Mouse (Mus musculus) cortical plate, adult 2 months (tissue): Measurements from ENCODE around the gene Pcare.

ENCODE experiments used
- CTCF ChIP-seq: fragments of 200-500 bp; IDR thresholded peaks from 2 replicates; pipeline ENCODE4 v1.5.1; 2011; ENCODE audit warnings: mild to moderate bottlenecking, control low read depth, low read length; ENCODE audit not compliant: insufficient read depth; ENCODE audit errors: extremely low read depth
- POLR2A ChIP-seq: fragments of 200-500 bp; IDR thresholded peaks from 2 replicates; pipeline ENCODE4 v1.6.1; 2011; ENCODE audit warnings: mild to moderate bottlenecking, low read length, control low read depth; ENCODE audit not compliant: insufficient read depth; ENCODE audit errors: extremely low read depth

DNA sequence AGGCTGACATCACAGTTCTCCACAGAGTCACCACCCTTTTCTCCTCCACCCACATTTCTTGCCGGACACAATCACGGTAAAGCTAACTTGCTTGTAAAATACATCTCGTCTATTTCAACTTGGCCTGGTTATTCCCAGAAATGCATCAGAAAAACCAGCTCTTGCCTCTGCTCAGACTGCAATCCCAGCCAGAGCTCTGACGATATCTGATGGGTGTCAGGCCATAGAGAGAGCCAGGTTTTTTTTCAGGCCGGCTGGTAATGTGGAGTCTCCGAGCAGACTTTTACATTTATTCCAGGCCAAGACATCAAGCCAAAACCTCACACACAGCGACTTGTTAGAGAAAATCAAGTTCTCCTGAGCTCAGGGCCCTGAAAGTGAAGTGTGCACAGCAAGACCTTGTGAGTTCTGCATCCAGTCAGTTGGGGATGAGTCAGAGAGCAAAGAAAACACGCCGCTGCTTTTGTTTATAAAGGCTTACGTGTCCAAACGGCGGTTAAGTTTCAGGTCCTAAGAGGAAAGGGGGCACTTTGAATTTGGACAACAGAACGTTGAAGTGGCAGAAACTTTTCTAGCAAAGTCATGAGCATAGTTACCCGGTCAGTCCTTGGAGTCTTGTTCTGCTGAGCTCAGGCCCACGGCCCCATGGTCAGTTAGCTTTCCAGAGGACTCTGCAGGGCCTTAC, 43.0 kb upstream of the Pcare start:
- no peak for TF ChIP-seq CTCF
- TF ChIP-seq POLR2A, result no peak
